Mouse (Mus musculus) cerebellum, postnatal 25 days (tissue): ENCODE data around the gene Egln2.
A peak's percentile ranks its signal among the peaks of the same experiment; 100 is the strongest.

Experiments used
- DNase-seq, 2 experiments: peaks; one replicate each; pipeline ENCODE4 v3.0.0; 2021; ENCODE audit warnings: mixed read lengths in 2 of 2

The Egln2 gene

GRCm38 (mm10) chr7:27130521-27131370 is 35.9 kb downstream of the Egln2 start:
- no peak for DNase-seq

GRCm38 (mm10) chr7:27129811-27130210 is 36.8 kb downstream of the Egln2 start:
- DNase-seq = no peak

GRCm38 (mm10) chr7:27128946-27129345 is 37.7 kb downstream of the Egln2 start:
- no peak for DNase-seq

GRCm38 (mm10) chr7:27128162-27128561 is 38.4 kb downstream of the Egln2 start:
- peak; percentile 8 to 27 for DNase-seq

- no peak for DNase-seq
These were observed 41.6 kb downstream of the Egln2 start for GRCm38 (mm10) chr7:27124969-27125368.

- no peak for DNase-seq
These were observed 42.2 kb downstream of the Egln2 start for GRCm38 (mm10) chr7:27124305-27124832.

- no peak for DNase-seq
These were observed 46.9 kb downstream of the Egln2 start, which contains the start of gene Cyp2f2 for GRCm38 (mm10) chr7:27119676-27120075. Gene Cyp2f2, plus strand, starts transcription at chr7:27119909.

- no peak for DNase-seq
These were observed 48.5 kb downstream of the Egln2 start for GRCm38 (mm10) chr7:27118033-27118511.

GRCm38 (mm10) chr7:27111987-27112386 is 54.6 kb downstream of the Egln2 start:
- DNase-seq = no peak

- DNase-seq = no peak
These were observed 55.6 kb downstream of the Egln2 start for GRCm38 (mm10) chr7:27111038-27111437.

- no peak for DNase-seq
These were observed 56.3 kb downstream of the Egln2 start for GRCm38 (mm10) chr7:27110327-27110726.
